Mouse (Mus musculus): ENCODE data around the gene Cfap77. TPM values are rescaled to one million over a fixed set of nuclear protein-coding genes. Genes with fewer than 3 reads are reported as not detected.
A peak's percentile ranks its signal among the peaks of the same experiment; 100 is the strongest.

The Cfap77 gene
- polyA plus RNA-seq, 1 experiment from 2014 or later = 0.79 TPM

DNA sequence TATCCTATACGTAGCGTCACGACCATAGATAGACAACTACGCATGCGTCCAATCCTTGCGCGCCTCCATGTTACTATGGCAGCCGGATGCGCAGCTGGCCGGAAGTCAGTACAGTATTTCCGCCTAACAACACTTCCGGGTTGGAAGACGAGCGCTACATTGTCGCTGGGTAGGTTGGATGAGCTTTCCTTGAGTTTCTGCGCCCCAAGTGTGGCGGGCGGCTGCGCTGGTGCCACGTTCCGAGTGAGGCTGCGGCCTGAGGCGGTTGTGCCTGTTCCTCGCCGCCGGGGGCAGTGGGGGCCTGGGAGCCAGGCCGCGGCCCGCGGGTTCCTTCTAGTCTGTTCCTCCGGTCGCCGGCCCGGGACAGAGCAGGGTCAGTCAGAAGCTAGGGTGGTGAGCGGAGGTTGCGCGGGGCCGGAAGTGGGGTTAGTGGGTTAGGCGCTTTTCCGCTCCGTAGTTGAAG, 5.3 kb upstream of the Cfap77 start, which contains the start of gene Ttf1:
Ttf1 (plus strand) TSS at position 128 of the 463 bp plus-strand sequence.
- ATAC-seq (ENCODE audit: low read depth) = peak; percentile 97
- H3K4me1 ChIP-seq (ENCODE audit: control insufficient read depth, insufficient read depth, low read length) = peaks cover 8% of the 10 kb centered on the region; the same call in 1 of the 2 replicates
- peak within 1 kb of the TSS; percentile 94 for H3K27ac ChIP-seq (replicated peaks; ENCODE audit: low read depth, low read length)
- peaks cover 5% of the 10 kb centered on the region; the same call in 1 of the 2 replicates for H3K27me3 ChIP-seq (replicated peaks; ENCODE audit: control insufficient read depth, insufficient read depth, low read length)
- DNase-seq (ENCODE audit: low spot score) = peak; percentile 98
- no peaks in the 10 kb centered on the region for H3K36me3 ChIP-seq (ENCODE audit: control insufficient read depth, insufficient read depth, low read length)
- H3K4me3 ChIP-seq (ENCODE audit: low read depth, low read length) = peak within 1 kb of the TSS; percentile 94
- under 1% methylated on average over 33 of the region's 41 CpGs for WGBS
- H3K9ac ChIP-seq (ENCODE audit: low read depth, low read length) = peak within 1 kb of the TSS; percentile 77
- H3K4me2 ChIP-seq (ENCODE audit: low read depth, low read length) = peak within 1 kb of the TSS; percentile 79
- H3K9me3 ChIP-seq (ENCODE audit: control insufficient read depth, low read length) = no peaks in the 10 kb centered on the region

DNA sequence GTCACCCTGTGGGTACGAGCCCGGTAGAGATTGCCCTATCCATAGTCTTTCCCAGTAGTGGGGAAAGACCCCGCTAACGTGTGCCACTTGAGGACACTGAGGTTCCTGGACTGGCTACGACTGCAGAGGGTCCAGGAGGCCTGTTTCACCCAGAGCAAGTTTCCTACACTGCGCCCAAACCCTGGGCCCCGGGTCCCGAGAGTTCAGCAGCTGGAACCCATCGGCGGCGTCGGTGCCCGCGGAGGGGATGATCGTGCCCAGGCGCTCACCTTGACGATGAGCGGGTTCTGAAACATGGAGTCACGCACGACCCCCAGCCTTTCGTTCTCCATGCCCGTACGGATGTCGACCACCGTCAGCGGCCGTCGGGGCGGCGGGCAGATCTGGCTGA, 326 bp downstream of the Cfap77 start:
- no peak for DNase-seq (ENCODE audit: low spot score)
- under 1% methylated on average over 29 of the region's 30 CpGs for WGBS
- H3K27me3 ChIP-seq (replicated peaks; ENCODE audit: control insufficient read depth, insufficient read depth, low read length) = peaks cover 13% of the 10 kb centered on the region; the same call in 1 of the 2 replicates
- peak overlapping the region; percentile 40 for H3K4me3 ChIP-seq (ENCODE audit: low read depth, low read length)
- H3K9ac ChIP-seq (ENCODE audit: low read depth, low read length) = peak overlapping the region; percentile 56
- H3K4me1 ChIP-seq (ENCODE audit: control insufficient read depth, insufficient read depth, low read length) = no peaks in the 10 kb centered on the region
- no peaks in the 10 kb centered on the region for H3K36me3 ChIP-seq (ENCODE audit: control insufficient read depth, insufficient read depth, low read length)
- H3K9me3 ChIP-seq (ENCODE audit: control insufficient read depth, low read length) = no peaks in the 10 kb centered on the region
- ATAC-seq (ENCODE audit: low read depth) = peak; percentile 14; the same call in 1 of the 2 replicates
- H3K27ac ChIP-seq (replicated peaks; ENCODE audit: low read depth, low read length) = no peak overlapping the region
- peak overlapping the region; percentile 60 for H3K4me2 ChIP-seq (ENCODE audit: low read depth, low read length)

DNA sequence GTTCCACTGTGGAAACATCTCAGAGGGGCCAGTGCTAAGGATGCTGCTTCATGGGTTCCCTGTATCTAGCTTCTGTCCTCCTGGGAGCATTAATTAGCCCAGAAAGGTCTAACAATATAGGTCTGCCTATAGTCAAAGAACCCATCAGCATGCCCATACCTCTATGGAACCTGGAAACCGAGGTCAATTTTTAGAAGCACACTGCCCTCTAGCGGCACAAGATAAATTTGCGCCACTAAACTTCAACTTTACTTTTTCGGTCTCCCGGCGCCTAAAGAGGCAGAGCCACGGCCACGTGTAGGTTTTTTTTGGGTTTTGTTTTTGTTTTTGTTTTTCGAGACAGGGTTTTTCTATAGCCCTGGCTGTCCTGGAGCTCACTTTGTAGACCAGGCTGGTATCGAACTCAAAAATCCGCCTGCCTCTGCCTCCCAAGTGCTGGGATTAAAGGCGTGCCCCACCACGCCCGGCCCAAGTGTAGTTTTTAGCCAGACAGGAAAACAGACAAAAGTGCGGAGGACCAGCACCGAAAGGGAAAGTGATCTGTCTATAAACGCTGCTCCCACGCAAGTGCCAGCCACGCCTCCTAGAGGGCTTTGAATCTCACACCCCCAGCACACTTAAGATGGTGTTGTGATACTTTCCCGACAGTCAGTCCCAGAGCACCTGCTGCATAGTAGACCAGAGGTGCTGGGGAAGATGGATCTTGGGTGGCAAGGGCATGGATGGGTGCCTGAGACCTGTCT, 893 bp downstream of the Cfap77 start:
- H3K27me3 ChIP-seq (replicated peaks; ENCODE audit: control insufficient read depth, insufficient read depth, low read length) = peaks cover 16% of the 10 kb centered on the region; the same call in 1 of the 2 replicates
- 3% methylated on average over 20 of the region's 20 CpGs for WGBS
- no peaks in the 10 kb centered on the region for H3K9me3 ChIP-seq (ENCODE audit: control insufficient read depth, low read length)
- H3K4me2 ChIP-seq (ENCODE audit: low read depth, low read length) = peak overlapping the region; percentile 60
- peak overlapping the region; percentile 40 for H3K4me3 ChIP-seq (ENCODE audit: low read depth, low read length)
- no peaks in the 10 kb centered on the region for H3K4me1 ChIP-seq (ENCODE audit: control insufficient read depth, insufficient read depth, low read length)
- no peak overlapping the region for H3K9ac ChIP-seq (ENCODE audit: low read depth, low read length)
- no peak overlapping the region for H3K27ac ChIP-seq (replicated peaks; ENCODE audit: low read depth, low read length)
- no peaks in the 10 kb centered on the region for H3K36me3 ChIP-seq (ENCODE audit: control insufficient read depth, insufficient read depth, low read length)
- ATAC-seq (ENCODE audit: low read depth) = peak; percentile 23; the same call in 1 of the 2 replicates
- DNase-seq (ENCODE audit: low spot score) = peak; percentile 74

DNA sequence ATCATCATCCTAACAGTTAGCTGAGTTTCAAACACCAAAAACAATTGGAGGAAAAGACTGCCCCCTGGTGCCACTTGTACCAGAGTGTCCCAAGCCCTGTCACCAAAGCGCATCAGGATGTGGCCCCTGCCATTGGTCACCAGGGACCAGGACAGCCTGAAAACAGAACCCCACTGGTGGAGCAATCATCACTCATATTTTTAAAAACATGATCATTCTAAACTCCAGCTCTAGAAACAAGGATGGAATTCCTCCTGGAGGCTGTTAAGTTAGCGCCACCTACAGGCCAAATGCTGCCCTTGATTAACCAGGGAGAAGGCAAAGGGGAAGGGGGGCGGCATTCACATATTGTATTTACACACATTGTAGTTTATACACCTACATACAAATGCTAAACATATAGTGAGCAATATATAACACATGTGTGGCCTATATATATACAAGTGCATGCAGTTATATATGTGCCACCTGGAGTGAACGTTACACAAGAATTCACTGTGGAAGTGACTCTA, 1.9 kb downstream of the Cfap77 start:
- Histone ChIP-seq H3K9me3 (ENCODE audit: control insufficient read depth, low read length) (no peaks in the 10 kb centered on the region), H3K9ac (ENCODE audit: low read depth, low read length) (no peak overlapping the region), H3K27me3 (replicated peaks; ENCODE audit: control insufficient read depth, insufficient read depth, low read length) (peaks cover 11% of the 10 kb centered on the region; the same call in 1 of the 2 replicates), H3K4me3 (ENCODE audit: low read depth, low read length) (no peak overlapping the region), H3K4me2 (ENCODE audit: low read depth, low read length) (no peak overlapping the region), H3K4me1 (ENCODE audit: control insufficient read depth, insufficient read depth, low read length) (no peaks in the 10 kb centered on the region), H3K36me3 (ENCODE audit: control insufficient read depth, insufficient read depth, low read length) (no peaks in the 10 kb centered on the region), H3K27ac (replicated peaks; ENCODE audit: low read depth, low read length) (no peak overlapping the region)
- ATAC-seq (ENCODE audit: low read depth) (no peak), DNase-seq (ENCODE audit: low spot score) (peak; percentile 57)
- WGBS = 32% methylated on average over 4 of the region's 4 CpGs

DNA sequence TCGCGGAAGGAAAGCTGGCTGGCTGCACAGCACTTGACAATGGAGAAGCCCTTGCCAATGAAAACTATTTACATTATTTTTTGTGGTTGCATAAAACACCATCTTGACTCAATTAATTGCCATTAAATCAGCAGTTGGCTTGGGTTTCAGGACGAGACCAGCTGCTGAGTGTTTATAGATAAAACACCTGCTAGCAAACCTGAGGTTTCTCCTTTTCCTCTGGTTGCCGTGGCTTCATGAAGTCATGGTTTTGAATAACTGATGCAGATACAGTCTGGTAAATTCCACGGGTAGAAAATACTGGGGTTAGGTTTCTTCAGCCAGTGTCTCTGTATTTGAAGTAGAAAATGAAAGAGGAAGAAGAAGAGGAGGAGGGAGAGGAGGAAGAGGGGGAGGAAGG, 2.9 kb downstream of the Cfap77 start:
- H3K4me2 ChIP-seq (ENCODE audit: low read depth, low read length) = no peak overlapping the region
- DNase-seq (ENCODE audit: low spot score) = peak; percentile 61
- no peaks in the 10 kb centered on the region for H3K36me3 ChIP-seq (ENCODE audit: control insufficient read depth, insufficient read depth, low read length)
- H3K9ac ChIP-seq (ENCODE audit: low read depth, low read length) = no peak overlapping the region
- ATAC-seq (ENCODE audit: low read depth) = no peak
- WGBS = 43% methylated on average over 5 of the region's 5 CpGs
- H3K4me1 ChIP-seq (ENCODE audit: control insufficient read depth, insufficient read depth, low read length) = no peaks in the 10 kb centered on the region
- no peak overlapping the region for H3K4me3 ChIP-seq (ENCODE audit: low read depth, low read length)
- peaks cover 11% of the 10 kb centered on the region; the same call in 1 of the 2 replicates for H3K27me3 ChIP-seq (replicated peaks; ENCODE audit: control insufficient read depth, insufficient read depth, low read length)
- H3K27ac ChIP-seq (replicated peaks; ENCODE audit: low read depth, low read length) = no peak overlapping the region
- no peaks in the 10 kb centered on the region for H3K9me3 ChIP-seq (ENCODE audit: control insufficient read depth, low read length)

DNA sequence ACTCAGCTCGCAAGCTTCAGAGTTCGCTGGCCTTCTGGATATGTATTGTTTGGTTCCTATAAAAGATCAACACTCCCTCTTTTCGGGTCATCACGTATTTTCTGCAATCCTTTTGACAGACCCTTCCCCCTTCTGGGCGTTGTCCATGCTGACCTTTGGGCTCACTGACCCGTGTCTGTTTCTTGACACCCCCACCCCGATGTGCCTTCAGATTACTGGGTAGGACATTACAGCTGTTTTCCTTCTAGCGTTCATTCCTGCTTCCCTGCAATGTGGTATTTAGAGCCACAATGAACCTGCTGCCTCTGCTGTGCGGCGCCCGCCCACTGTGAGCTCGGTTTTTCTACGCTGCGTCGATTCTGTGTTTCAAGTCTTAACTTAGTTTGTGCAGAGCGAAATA, 8.7 kb downstream of the Cfap77 start:
- Histone ChIP-seq H3K36me3 (ENCODE audit: control insufficient read depth, insufficient read depth, low read length) (no peaks in the 10 kb centered on the region), H3K4me1 (ENCODE audit: control insufficient read depth, insufficient read depth, low read length) (no peaks in the 10 kb centered on the region), H3K4me3 (ENCODE audit: low read depth, low read length) (no peak overlapping the region), H3K4me2 (ENCODE audit: low read depth, low read length) (no peak overlapping the region), H3K27ac (replicated peaks; ENCODE audit: low read depth, low read length) (no peak overlapping the region), H3K9me3 (ENCODE audit: control insufficient read depth, low read length) (no peaks in the 10 kb centered on the region), H3K9ac (ENCODE audit: low read depth, low read length) (no peak overlapping the region), H3K27me3 (replicated peaks; ENCODE audit: control insufficient read depth, insufficient read depth, low read length) (peaks cover 45% of the 10 kb centered on the region)
- WGBS = 33% methylated on average over 16 of the region's 16 CpGs
- DNase-seq (ENCODE audit: low spot score) (peak; percentile 27), ATAC-seq (ENCODE audit: low read depth) (no peak)

DNA sequence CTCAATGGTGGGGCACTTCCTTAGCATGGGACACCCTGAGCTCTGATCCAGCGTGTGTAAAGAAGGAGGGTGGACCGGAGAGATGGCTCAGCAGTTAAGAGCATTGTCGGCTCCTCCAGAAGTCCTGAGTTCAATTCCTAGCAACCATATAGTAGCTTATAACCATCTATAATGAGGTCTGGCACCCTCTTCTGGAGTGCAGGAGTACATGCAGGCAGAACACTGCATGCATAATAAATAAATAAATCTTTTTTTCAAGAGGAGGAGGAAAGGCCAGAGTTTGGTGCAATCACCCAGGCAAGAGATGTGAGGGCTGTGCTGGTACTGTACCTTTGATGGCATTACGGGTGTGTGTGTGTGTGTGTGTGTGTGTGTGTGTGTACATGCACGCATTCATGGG, 12.7 kb downstream of the Cfap77 start:
- ATAC-seq (ENCODE audit: low read depth) = no peak

DNA sequence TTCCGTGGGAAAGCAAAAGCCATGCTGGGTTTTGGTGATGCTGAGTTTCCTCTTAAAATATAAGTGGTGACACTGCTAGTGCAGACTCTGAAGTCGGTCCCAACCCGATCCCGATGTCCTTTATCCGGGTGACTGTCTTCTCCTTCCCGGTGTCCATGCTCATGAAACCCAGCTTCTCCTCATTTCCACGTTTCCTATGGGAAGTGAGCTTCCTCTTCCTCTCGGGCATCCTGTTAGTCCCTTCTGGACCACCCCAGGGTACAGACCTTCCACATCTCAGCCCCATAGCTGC, 13.4 kb downstream of the Cfap77 start:
- ATAC-seq (ENCODE audit: low read depth) (no peak), DNase-seq (ENCODE audit: low spot score) (no peak)
- H3K27ac ChIP-seq (replicated peaks; ENCODE audit: low read depth, low read length) = no peak overlapping the region
- 23% methylated on average over 8 of the region's 8 CpGs for WGBS
- H3K9ac ChIP-seq (ENCODE audit: low read depth, low read length) = no peak overlapping the region
- H3K4me1 ChIP-seq (ENCODE audit: control insufficient read depth, insufficient read depth, low read length) = 0 out of 2 replicates have a peak, but pooled peaks cover 2% of the 10 kb centered on the region
- no peak overlapping the region for H3K4me2 ChIP-seq (ENCODE audit: low read depth, low read length)
- H3K27me3 ChIP-seq (replicated peaks; ENCODE audit: control insufficient read depth, insufficient read depth, low read length) = peaks cover 79% of the 10 kb centered on the region
- no peaks in the 10 kb centered on the region for H3K9me3 ChIP-seq (ENCODE audit: control insufficient read depth, low read length)
- H3K4me3 ChIP-seq (ENCODE audit: low read depth, low read length) = no peak overlapping the region
- no peaks in the 10 kb centered on the region for H3K36me3 ChIP-seq (ENCODE audit: control insufficient read depth, insufficient read depth, low read length)

More for the DNA sequence above, 12.7 kb downstream of the Cfap77 start:
- Histone ChIP-seq H3K9me3 (ENCODE audit: control insufficient read depth, low read length) (no peaks in the 10 kb centered on the region), H3K4me2 (ENCODE audit: low read depth, low read length) (no peak overlapping the region), H3K27me3 (replicated peaks; ENCODE audit: control insufficient read depth, insufficient read depth, low read length) (peaks cover 77% of the 10 kb centered on the region), H3K9ac (ENCODE audit: low read depth, low read length) (no peak overlapping the region), H3K4me3 (ENCODE audit: low read depth, low read length) (no peak overlapping the region), H3K36me3 (ENCODE audit: control insufficient read depth, insufficient read depth, low read length) (no peaks in the 10 kb centered on the region), H3K4me1 (ENCODE audit: control insufficient read depth, insufficient read depth, low read length) (0 out of 2 replicates have a peak, but pooled peaks cover 2% of the 10 kb centered on the region), H3K27ac (replicated peaks; ENCODE audit: low read depth, low read length) (no peak overlapping the region)
- 93% methylated on average over 5 of the region's 5 CpGs for WGBS
- DNase-seq (ENCODE audit: low spot score) = no peak

Data from embryonic facial prominence, embryonic 14.5 days (tissue).